Mouse (Mus musculus) liver, embryonic 13.5 days (tissue): ENCODE results near the gene Sp4. TPM values are rescaled to one million over a fixed set of nuclear protein-coding genes. Genes with fewer than 3 reads are reported as not detected.

Source experiments
- ATAC-seq: fragments of 200-750 bp; cut with Nextera tagmentation; 2 replicates; pipeline ENCODE4 v1.8.0; 2017; ENCODE audit warnings: low read depth, mild to moderate bottlenecking, moderate number of reproducible peaks, moderate library complexity
- DNase-seq: peaks from one replicate; pipeline ENCODE4 v3.0.0; 2022
- H3K27ac ChIP-seq: fragments of 300-500 bp; sonication (generic); 2 replicates; pipeline ENCODE4 v1.5.1; 2015; ENCODE audit warnings: moderate library complexity, mild to moderate bottlenecking, inconsistent platforms
- H3K27me3 ChIP-seq: fragments of 300-500 bp; sonication (generic); 2 replicates; pipeline ENCODE4 v1.6.1; 2015; ENCODE audit warnings: mild to moderate bottlenecking, inconsistent platforms
- H3K36me3 ChIP-seq: fragments of 300-500 bp; sonication (generic); 2 replicates; pipeline ENCODE4 v1.6.1; 2015; ENCODE audit warnings: mild to moderate bottlenecking, inconsistent platforms
- H3K4me1 ChIP-seq: fragments of 300-500 bp; sonication (generic); replicated peaks from 2 replicates; pipeline ENCODE4 v1.6.1; 2015; ENCODE audit warnings: inconsistent platforms
- H3K4me2 ChIP-seq: fragments of 300-500 bp; sonication (generic); 2 replicates; pipeline ENCODE4 v1.6.1; 2015; ENCODE audit warnings: inconsistent platforms, mild to moderate bottlenecking, moderate library complexity
- H3K4me3 ChIP-seq: fragments of 300-500 bp; sonication (generic); replicated peaks from 2 replicates; pipeline ENCODE4 v1.5.1; 2015; ENCODE audit warnings: mild to moderate bottlenecking, inconsistent platforms
- H3K9ac ChIP-seq: fragments of 300-500 bp; sonication (generic); 2 replicates; pipeline ENCODE4 v1.6.1; 2015; ENCODE audit warnings: mild to moderate bottlenecking, inconsistent platforms
- H3K9me3 ChIP-seq: fragments of 300-500 bp; sonication (generic); replicated peaks from 2 replicates; pipeline ENCODE4 v1.6.1; 2016; ENCODE audit warnings: inconsistent platforms
- WGBS: fragments of 180-500 bp; shearing (Covaris S2); methylation state at CpG from one replicate; pipeline ENCODE4 v1.1.7; 2015; ENCODE audit not compliant: insufficient replicate concordance; 5-methylcytosine and 5-hydroxymethylcytosine counted together
- polyA plus RNA-seq: library from polyadenylated mRNA; unstranded; fragments of >200 nt; fragmentation: Nextera tagmentation; extraction: Ambion mirVana; gene quantifications from 2 replicates; pipeline ENCODE4 v1.2.1, GENCODE M21; 2015

Sp4 gene
- 4.4 and 6.7 TPM in 2 replicates for polyA plus RNA-seq

DNA sequence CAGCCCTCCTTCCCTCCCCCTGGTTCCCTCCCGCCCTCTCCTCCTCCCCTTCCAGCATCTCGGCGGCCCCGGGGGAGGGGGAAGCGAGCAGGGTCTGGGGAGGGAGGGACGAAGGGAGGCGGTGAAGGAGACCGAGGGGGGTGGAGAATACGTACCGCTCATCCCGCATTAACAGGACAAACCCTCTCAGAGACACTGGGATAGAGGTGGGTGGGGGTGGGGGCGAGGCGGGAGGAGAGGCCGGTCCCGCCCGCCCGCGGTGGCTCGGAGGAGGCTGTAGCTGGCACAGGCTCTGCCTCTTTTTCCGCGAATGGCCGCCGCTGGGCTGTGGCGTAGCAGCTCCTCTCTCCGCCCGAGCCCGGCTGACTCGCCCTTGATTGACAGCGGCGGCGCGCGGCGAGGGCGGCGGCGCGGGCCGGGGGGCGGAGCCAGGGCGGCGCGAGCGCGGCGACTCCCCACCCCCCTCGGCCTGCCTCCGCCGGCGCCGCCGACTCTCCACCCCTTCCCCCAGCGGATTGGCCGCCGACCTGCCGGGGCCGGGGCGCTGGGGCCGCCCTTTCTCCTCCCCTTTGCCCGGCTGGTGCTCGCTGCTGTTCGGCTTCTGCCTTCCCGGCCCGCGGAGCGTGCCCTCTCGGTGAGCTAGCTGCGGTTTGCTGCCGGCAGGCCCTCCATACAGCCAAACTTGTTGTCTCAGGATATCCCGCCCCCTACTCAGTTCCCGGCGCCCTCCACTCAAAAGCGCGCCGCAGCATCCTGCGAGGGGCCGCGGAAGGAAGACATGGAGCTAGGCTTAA, at the start of gene Sp4:
Gene Sp4, minus strand, starts transcription at position 369 of the 794 bp plus-strand sequence.
- Histone ChIP-seq H3K27ac (peak within 1 kb of the TSS; percentile 94), H3K36me3 (peaks cover 10% of the 10 kb centered on the region), H3K4me2 (peak within 1 kb of the TSS; percentile 89), H3K9me3 (no peaks in the 10 kb centered on the region), H3K4me3 (peak within 1 kb of the TSS; percentile 74), H3K27me3 (no peaks in the 10 kb centered on the region), H3K4me1 (peaks cover 63% of the 10 kb centered on the region), H3K9ac (peak within 1 kb of the TSS; percentile 87)
- under 1% methylated on average over 67 of the region's 78 CpGs for WGBS
- DNase-seq (peak; percentile 91), ATAC-seq (peak; percentile 81)

DNA sequence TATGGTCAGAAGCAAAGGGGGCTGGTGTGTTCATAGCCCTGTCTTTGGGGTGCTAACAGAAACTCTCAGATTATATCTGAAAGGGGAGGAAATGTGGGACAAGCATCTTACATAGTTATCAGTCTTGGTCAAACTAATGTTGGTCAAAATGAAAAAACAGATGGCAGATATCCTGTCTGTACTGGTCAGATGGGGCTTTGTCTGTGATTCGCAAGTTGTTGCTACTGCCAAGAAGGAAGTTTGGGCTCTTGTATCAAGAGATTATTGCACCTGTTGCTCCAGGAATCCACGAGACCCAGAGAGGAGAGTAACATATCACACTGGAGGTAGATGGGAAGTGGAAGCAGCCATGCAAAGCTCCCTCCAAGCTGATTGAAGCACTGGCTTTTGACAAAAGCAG, 37.9 kb upstream of the Sp4 start:
- H3K36me3 ChIP-seq, result no peaks in the 10 kb centered on the region
- 38% methylated on average over 2 of the region's 2 CpGs for WGBS
- no peaks in the 10 kb centered on the region for H3K9me3 ChIP-seq
- no peak overlapping the region for H3K9ac ChIP-seq
- no peak overlapping the region for H3K4me3 ChIP-seq
- DNase-seq, result no peak
- H3K4me2 ChIP-seq, result no peak overlapping the region
- H3K27ac ChIP-seq, result no peak overlapping the region
- peaks cover 13% of the 10 kb centered on the region for H3K4me1 ChIP-seq
- no peak for ATAC-seq
- no peaks in the 10 kb centered on the region for H3K27me3 ChIP-seq

DNA sequence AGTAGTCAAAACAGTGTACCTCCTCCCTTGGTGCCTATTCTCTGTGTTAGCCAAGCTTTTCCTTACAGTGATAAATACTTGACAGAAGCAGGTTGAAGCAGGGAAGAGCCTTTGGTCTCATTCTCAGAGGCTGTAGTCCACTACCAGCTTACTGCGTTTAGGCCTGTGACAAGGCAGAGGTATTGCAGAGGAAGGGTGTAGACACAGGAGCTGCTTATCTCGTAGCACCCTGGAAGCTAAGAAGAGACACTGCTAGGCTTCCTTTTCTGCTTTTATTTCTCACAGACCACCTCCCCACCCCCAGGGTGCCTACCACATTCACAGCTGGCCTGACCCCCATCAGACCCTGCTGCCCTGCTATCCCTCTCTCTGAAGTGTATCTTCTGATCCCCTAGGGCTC, 37.0 kb upstream of the Sp4 start:
- Histone ChIP-seq H3K9me3 (no peaks in the 10 kb centered on the region), H3K4me3 (no peak overlapping the region), H3K4me1 (peaks cover 13% of the 10 kb centered on the region), H3K36me3 (no peaks in the 10 kb centered on the region), H3K9ac (no peak overlapping the region), H3K4me2 (no peak overlapping the region), H3K27me3 (no peaks in the 10 kb centered on the region), H3K27ac (no peak overlapping the region)
- 10% methylated on average over 2 of the region's 2 CpGs for WGBS
- ATAC-seq, result peak; percentile 78
- no peak for DNase-seq

DNA sequence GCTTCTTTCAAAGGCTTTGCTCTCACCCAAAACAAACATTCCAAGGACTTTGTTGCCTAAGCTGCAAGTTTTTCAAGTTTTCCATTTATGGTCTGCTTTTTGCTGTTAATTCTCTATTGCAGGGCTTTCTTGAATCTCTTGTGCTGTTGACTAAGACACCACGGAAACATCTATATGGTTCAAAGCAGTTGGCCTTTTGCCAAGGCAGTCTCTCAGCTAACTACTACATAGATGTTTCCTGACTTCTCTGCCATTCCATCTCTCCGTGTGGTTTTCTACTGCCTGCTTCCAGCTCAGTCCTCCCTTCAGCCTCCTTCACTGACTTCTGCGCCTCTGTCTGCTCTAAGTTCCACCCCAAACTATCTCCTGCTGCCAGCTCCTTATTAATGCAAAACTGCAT, 36.1 kb upstream of the Sp4 start:
- Histone ChIP-seq H3K4me1 (peaks cover 13% of the 10 kb centered on the region), H3K4me3 (no peak overlapping the region), H3K9me3 (no peaks in the 10 kb centered on the region), H3K27me3 (no peaks in the 10 kb centered on the region), H3K9ac (no peak overlapping the region), H3K27ac (no peak overlapping the region), H3K4me2 (no peak overlapping the region), H3K36me3 (no peaks in the 10 kb centered on the region)
- 82% methylated on average over 3 of the region's 3 CpGs for WGBS
- DNase-seq (no peak), ATAC-seq (no peak)

DNA sequence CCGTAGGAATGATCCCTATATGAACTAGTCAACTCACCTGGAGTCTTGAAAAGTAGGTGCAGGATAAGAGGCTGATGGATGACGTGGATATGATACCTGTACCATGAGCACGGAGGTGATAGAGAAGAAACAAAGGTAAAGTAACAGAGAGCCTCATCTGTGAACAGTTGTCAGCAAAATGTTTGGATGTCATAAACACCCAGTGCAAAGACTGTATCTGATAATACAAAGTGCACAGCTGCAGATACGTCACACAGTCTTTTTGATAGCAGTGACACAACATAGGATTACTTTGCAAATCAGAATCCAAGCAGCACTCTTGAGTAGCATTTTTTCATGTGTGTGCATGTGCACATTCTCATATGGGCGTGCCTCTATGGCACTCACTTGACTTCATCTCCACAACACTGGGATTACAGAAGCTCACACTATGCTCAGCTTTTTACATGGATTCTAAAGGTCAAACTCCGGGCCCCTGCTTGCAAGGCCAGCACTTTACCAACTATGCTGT, 27.6 kb upstream of the Sp4 start:
- peaks cover 11% of the 10 kb centered on the region; the same call in 1 of the 2 replicates for H3K4me1 ChIP-seq
- no peak overlapping the region for H3K27ac ChIP-seq
- H3K4me3 ChIP-seq, result no peak overlapping the region
- H3K36me3 ChIP-seq, result no peaks in the 10 kb centered on the region
- ATAC-seq (no peak; the same call in 1 of the 2 replicates), DNase-seq (no peak)
- H3K9ac ChIP-seq, result no peak overlapping the region
- 70% methylated on average over 6 of the region's 6 CpGs for WGBS
- H3K27me3 ChIP-seq, result no peaks in the 10 kb centered on the region
- H3K4me2 ChIP-seq, result no peak overlapping the region
- no peaks in the 10 kb centered on the region for H3K9me3 ChIP-seq

DNA sequence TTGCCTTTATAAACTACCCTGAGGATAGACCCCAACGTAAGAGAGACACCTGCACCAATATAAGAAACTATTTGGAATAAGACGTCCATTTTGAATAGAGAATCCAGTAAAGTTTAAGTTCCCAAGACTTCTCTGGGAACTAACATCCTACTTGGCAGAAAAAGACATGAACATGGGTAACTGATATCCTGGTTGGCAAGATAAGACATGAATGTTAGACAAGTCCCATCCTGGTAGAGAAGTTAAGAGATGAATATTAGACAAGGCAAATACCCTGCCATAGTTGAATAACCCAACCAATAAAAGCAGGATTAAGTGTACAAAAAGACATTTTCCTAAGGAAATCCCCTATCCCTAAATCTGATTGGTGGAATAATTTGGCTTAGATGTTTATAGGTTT, 26.3 kb upstream of the Sp4 start:
- Histone ChIP-seq H3K36me3 (no peaks in the 10 kb centered on the region), H3K4me3 (no peak overlapping the region)
- WGBS, result 74% methylated on average over 2 of the region's 2 CpGs

DNA sequence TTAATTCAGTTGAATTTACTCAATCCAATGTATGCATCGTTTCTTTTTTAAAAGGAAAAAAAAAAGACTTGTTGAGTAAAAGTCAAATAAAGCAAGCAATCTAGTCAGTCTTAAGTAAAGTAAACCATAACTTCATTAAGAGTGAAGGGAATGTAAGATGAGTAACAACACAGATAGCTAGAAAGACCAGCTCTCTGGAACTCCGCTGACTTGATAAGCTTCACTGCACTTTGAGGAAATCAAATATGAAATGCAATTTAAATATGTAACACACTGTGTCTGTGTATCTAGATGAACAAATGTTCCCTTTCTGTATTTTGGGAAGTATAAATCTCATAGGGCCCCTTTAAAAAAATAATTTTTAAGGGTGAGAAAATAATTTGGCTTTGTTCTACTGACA, 24.9 kb upstream of the Sp4 start:
- Histone ChIP-seq H3K9ac (no peak overlapping the region), H3K4me2 (no peak overlapping the region), H3K27me3 (no peaks in the 10 kb centered on the region), H3K9me3 (no peaks in the 10 kb centered on the region), H3K27ac (no peak overlapping the region), H3K4me1 (peaks cover 11% of the 10 kb centered on the region; the same call in 1 of the 2 replicates), H3K4me3 (no peak overlapping the region), H3K36me3 (no peaks in the 10 kb centered on the region)
- ATAC-seq (no peak), DNase-seq (no peak)
- WGBS, result 77% methylated on average over 2 of the region's 2 CpGs

More for the DNA sequence above, 26.3 kb upstream of the Sp4 start:
- Histone ChIP-seq H3K9me3 (no peaks in the 10 kb centered on the region), H3K9ac (no peak overlapping the region), H3K27me3 (no peaks in the 10 kb centered on the region), H3K4me2 (no peak overlapping the region), H3K4me1 (peaks cover 11% of the 10 kb centered on the region; the same call in 1 of the 2 replicates), H3K27ac (no peak overlapping the region)
- ATAC-seq (no peak), DNase-seq (no peak)

DNA sequence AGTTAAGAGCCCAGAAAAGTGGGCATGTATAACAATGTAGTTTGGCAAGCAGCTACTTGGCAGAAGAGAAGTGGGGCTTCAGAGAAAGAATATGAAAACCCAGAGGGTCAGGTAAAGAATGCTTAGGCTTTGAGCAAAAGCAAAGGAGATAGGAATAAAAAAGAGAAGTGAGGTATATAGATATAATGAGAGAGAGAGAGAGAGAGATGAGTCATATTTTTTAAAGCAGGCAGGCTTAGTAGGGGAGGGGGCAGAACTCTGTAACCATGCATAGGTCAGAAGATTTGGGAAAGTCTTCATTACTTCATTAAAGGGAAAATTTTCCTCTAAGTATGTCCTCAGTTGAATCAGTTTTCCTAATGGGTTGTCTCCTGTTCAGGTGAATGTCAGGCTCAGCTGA, 18.8 kb upstream of the Sp4 start:
- no peak overlapping the region for H3K27ac ChIP-seq
- H3K9ac ChIP-seq, result no peak overlapping the region
- H3K27me3 ChIP-seq, result no peaks in the 10 kb centered on the region
- ATAC-seq (no peak), DNase-seq (no peak)
- no peak overlapping the region for H3K4me2 ChIP-seq
- H3K4me1 ChIP-seq, result peaks cover 5% of the 10 kb centered on the region; the same call in 1 of the 2 replicates
- no peak overlapping the region for H3K4me3 ChIP-seq
- H3K9me3 ChIP-seq, result no peaks in the 10 kb centered on the region
- H3K36me3 ChIP-seq, result no peaks in the 10 kb centered on the region

DNA sequence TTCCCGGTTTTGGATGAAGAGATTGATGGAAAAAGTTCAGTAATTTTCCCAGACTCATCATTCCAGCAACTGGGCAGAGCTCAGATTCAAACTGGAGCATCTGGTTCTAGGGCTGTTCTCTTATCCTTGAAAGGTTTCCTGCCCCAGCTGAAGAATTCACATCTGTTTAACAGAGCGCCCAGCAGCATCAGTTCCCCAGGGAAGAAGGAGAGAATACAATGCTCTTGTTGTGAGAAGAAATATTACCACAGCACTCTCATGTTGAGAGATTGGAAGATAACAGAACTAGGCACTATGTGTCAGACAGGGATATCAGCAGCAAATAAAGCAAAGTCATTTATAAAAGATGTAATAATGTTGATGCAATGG, 13.2 kb upstream of the Sp4 start:
- 70% methylated on average over 2 of the region's 2 CpGs for whole genome bisulfite sequencing
- Histone ChIP-seq H3K9me3 (no peaks in the 10 kb centered on the region), H3K4me3 (no peak overlapping the region), H3K27me3 (no peaks in the 10 kb centered on the region), H3K27ac (no peak overlapping the region), H3K4me1 (peaks cover 17% of the 10 kb centered on the region), H3K4me2 (no peak overlapping the region), H3K36me3 (no peaks in the 10 kb centered on the region), H3K9ac (no peak overlapping the region)
- DNase-seq, result no peak
- no peak for ATAC-seq

DNA sequence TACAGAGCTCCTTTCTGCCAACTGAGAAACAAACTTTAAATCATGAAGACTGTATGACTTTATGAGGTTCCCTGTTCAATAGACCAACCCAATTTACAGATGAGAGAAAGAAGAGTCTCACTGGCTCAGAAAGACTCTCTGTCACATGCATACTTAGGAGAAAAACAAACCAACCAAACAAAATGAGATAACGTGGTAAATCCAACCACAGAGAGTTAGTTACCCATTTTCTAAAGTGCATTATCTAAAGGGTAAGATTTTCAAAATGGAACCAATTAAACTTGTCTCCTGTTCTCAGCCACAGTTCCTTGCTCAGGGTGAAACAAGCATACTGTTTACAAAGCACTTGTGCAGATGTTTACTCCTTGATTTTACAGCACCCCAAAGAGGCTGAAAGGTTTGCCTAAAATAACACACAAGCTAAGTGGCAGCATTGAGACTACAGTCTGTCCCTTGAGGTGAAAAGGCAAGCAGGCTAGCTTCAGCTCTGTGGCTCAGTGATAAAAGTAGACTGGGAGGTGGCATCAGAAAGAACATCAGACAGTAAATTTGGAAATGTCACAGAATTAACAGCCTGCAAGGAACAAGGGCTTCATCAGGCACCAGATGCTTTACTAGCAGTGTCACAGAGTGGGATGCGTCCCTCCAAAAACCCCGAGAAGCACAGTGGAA, 12.7 kb upstream of the Sp4 start:
- no peak overlapping the region for H3K9ac ChIP-seq
- DNase-seq, result no peak
- ATAC-seq, result peak; percentile 57; the same call in 1 of the 2 replicates
- no peak overlapping the region for H3K4me3 ChIP-seq
- no peaks in the 10 kb centered on the region for H3K9me3 ChIP-seq
- WGBS, result 60% methylated on average over 3 of the region's 3 CpGs
- H3K36me3 ChIP-seq, result no peaks in the 10 kb centered on the region
- no peak overlapping the region for H3K27ac ChIP-seq
- H3K4me1 ChIP-seq, result peaks cover 17% of the 10 kb centered on the region
- H3K27me3 ChIP-seq, result no peaks in the 10 kb centered on the region
- H3K4me2 ChIP-seq, result no peak overlapping the region

DNA sequence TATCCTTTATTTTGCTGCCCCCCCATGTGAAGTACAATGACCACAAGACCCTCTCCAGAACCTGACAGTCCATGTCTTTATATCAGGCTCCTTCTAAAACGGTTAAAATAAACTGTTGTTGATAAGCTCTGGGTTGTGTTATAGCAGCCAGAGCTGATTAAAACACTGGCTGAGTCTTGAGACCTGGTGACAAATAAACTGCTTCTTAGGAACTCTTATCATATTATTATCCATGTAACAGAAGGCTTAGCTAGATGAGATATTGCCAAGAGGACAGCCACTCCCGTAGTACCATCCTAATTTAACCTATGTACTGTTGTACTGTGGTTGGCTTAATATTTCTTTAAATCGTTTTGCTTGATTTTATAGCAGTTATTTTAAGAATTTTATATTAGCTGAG, 2.3 kb upstream of the Sp4 start:
- H3K4me1 ChIP-seq, result peaks cover 53% of the 10 kb centered on the region
- peak overlapping the region; percentile 94 for H3K27ac ChIP-seq
- H3K4me2 ChIP-seq, result peak overlapping the region; percentile 89
- peak overlapping the region; percentile 78 for H3K9ac ChIP-seq
- DNase-seq (peak; percentile 31), ATAC-seq (peak; percentile 1)
- no peaks in the 10 kb centered on the region for H3K27me3 ChIP-seq
- peak overlapping the region; percentile 74 for H3K4me3 ChIP-seq
- peaks cover 10% of the 10 kb centered on the region for H3K36me3 ChIP-seq
- WGBS, result 13% methylated on average over 3 of the region's 3 CpGs
- no peaks in the 10 kb centered on the region for H3K9me3 ChIP-seq
